Mouse (Mus musculus): ENCODE results near the gene Arhgef39. TPM values are rescaled to one million over a fixed set of nuclear protein-coding genes. Genes with fewer than 3 reads are reported as not detected.

The Arhgef39 gene
- 35.2 and 37.5 TPM in 2 replicates for polyA plus RNA-seq (2015; fragmentation: Nextera tagmentation; extraction: Ambion mirVana)

GRCm38 (mm10) chr4:43499407-43500333, at the start of gene Arhgef39:
Arhgef39 (minus strand) TSS chr4:43499695.
- no peaks in the 10 kb centered on the region for H3K9me3 ChIP-seq
- peak within 1 kb of the TSS; percentile 61; the same call in 1 of the 2 replicates for H3K27ac ChIP-seq
- H3K27me3 ChIP-seq = no peaks in the 10 kb centered on the region
- H3K9ac ChIP-seq = peak within 1 kb of the TSS; percentile 33; the same call in 1 of the 2 replicates
- peak within 1 kb of the TSS; percentile 84 for H3K4me2 ChIP-seq
- peaks cover 21% of the 10 kb centered on the region for H3K36me3 ChIP-seq
- WGBS = 6% methylated on average over 50 of the region's 50 CpGs
- peak within 1 kb of the TSS; percentile 65 for H3K4me3 ChIP-seq
- peak; percentile 80 for ATAC-seq (ENCODE audit: insufficient number of reproducible peaks, low FRiP score, low TSS enrichment, low read depth)
- peaks cover 37% of the 10 kb centered on the region for H3K4me1 ChIP-seq

GRCm38 (mm10) chr4:43549055-43549454, 49.6 kb upstream of the Arhgef39 start:
- H3K9me3 ChIP-seq = no peaks in the 10 kb centered on the region
- no peak for ATAC-seq (ENCODE audit: insufficient number of reproducible peaks, low FRiP score, low TSS enrichment, low read depth)
- 93% methylated on average over 12 of the region's 12 CpGs for WGBS
- H3K4me2 ChIP-seq = no peak overlapping the region
- peaks cover 98% of the 10 kb centered on the region for H3K36me3 ChIP-seq
- H3K4me3 ChIP-seq = no peak overlapping the region
- H3K4me1 ChIP-seq = no peaks in the 10 kb centered on the region
- H3K27me3 ChIP-seq = no peaks in the 10 kb centered on the region
- no peak overlapping the region for H3K27ac ChIP-seq
- no peak overlapping the region for H3K9ac ChIP-seq

- H3K27ac ChIP-seq = no peak overlapping the region
- ATAC-seq (ENCODE audit: insufficient number of reproducible peaks, low FRiP score, low TSS enrichment, low read depth) = no peak
- H3K36me3 ChIP-seq = peaks cover 98% of the 10 kb centered on the region
- no peaks in the 10 kb centered on the region for H3K9me3 ChIP-seq
- no peak overlapping the region for H3K4me2 ChIP-seq
- H3K4me3 ChIP-seq = no peak overlapping the region
- H3K9ac ChIP-seq = no peak overlapping the region
- WGBS = 89% methylated on average over 8 of the region's 8 CpGs
- no peaks in the 10 kb centered on the region for H3K4me1 ChIP-seq
- no peaks in the 10 kb centered on the region for H3K27me3 ChIP-seq
Measured at GRCm38 (mm10) chr4:43547160-43547559, 47.7 kb upstream of the Arhgef39 start.

- WGBS = 90% methylated on average over 12 of the region's 12 CpGs
- H3K4me2 ChIP-seq = no peak overlapping the region
- H3K9ac ChIP-seq = no peak overlapping the region
- H3K27ac ChIP-seq = no peak overlapping the region
- H3K27me3 ChIP-seq = no peaks in the 10 kb centered on the region
- H3K9me3 ChIP-seq = no peaks in the 10 kb centered on the region
- H3K36me3 ChIP-seq = peaks cover 99% of the 10 kb centered on the region
- ATAC-seq (ENCODE audit: insufficient number of reproducible peaks, low FRiP score, low TSS enrichment, low read depth) = no peak
- H3K4me3 ChIP-seq = no peak overlapping the region
- H3K4me1 ChIP-seq = no peaks in the 10 kb centered on the region
Measured at GRCm38 (mm10) chr4:43546375-43547047, 47.0 kb upstream of the Arhgef39 start.

GRCm38 (mm10) chr4:43542044-43542443, 42.5 kb upstream of the Arhgef39 start:
- ATAC-seq (ENCODE audit: insufficient number of reproducible peaks, low FRiP score, low TSS enrichment, low read depth) = no peak
- Histone ChIP-seq H3K27ac (no peak overlapping the region), H3K4me1 (no peaks in the 10 kb centered on the region), H3K9me3 (no peaks in the 10 kb centered on the region), H3K27me3 (no peaks in the 10 kb centered on the region), H3K4me3 (no peak overlapping the region), H3K9ac (no peak overlapping the region), H3K36me3 (peaks cover 99% of the 10 kb centered on the region), H3K4me2 (no peak overlapping the region)
- WGBS = 53% methylated on average over 3 of the region's 3 CpGs

GRCm38 (mm10) chr4:43536031-43536430, 36.5 kb upstream of the Arhgef39 start:
- no peaks in the 10 kb centered on the region for H3K9me3 ChIP-seq
- H3K9ac ChIP-seq = no peak overlapping the region
- no peak overlapping the region for H3K4me3 ChIP-seq
- peaks cover 99% of the 10 kb centered on the region for H3K36me3 ChIP-seq
- no peaks in the 10 kb centered on the region for H3K27me3 ChIP-seq
- H3K4me2 ChIP-seq = no peak overlapping the region
- H3K27ac ChIP-seq = no peak overlapping the region
- WGBS = 94% methylated on average over 9 of the region's 9 CpGs
- no peak for ATAC-seq (ENCODE audit: insufficient number of reproducible peaks, low FRiP score, low TSS enrichment, low read depth)
- no peaks in the 10 kb centered on the region for H3K4me1 ChIP-seq

- peaks cover 99% of the 10 kb centered on the region for H3K36me3 ChIP-seq
- no peak overlapping the region for H3K4me3 ChIP-seq
- H3K27me3 ChIP-seq = no peaks in the 10 kb centered on the region
- WGBS = 93% methylated on average over 8 of the region's 8 CpGs
- H3K9me3 ChIP-seq = no peaks in the 10 kb centered on the region
- no peak overlapping the region for H3K9ac ChIP-seq
- no peak for ATAC-seq (ENCODE audit: insufficient number of reproducible peaks, low FRiP score, low TSS enrichment, low read depth)
- H3K4me2 ChIP-seq = no peak overlapping the region
- H3K4me1 ChIP-seq = no peaks in the 10 kb centered on the region
- H3K27ac ChIP-seq = no peak overlapping the region
Measured at GRCm38 (mm10) chr4:43535628-43536027, 36.1 kb upstream of the Arhgef39 start.

- Histone ChIP-seq H3K36me3 (peaks cover 80% of the 10 kb centered on the region), H3K9me3 (no peaks in the 10 kb centered on the region), H3K4me3 (no peak overlapping the region), H3K9ac (no peak overlapping the region), H3K27me3 (no peaks in the 10 kb centered on the region), H3K4me1 (no peaks in the 10 kb centered on the region), H3K4me2 (no peak overlapping the region), H3K27ac (no peak overlapping the region)
- WGBS = 87% methylated on average over 9 of the region's 9 CpGs
- ATAC-seq (ENCODE audit: insufficient number of reproducible peaks, low FRiP score, low TSS enrichment, low read depth) = no peak
Measured at GRCm38 (mm10) chr4:43533270-43533669, 33.8 kb upstream of the Arhgef39 start.

- no peaks in the 10 kb centered on the region for H3K4me1 ChIP-seq
- no peak overlapping the region for H3K9ac ChIP-seq
- ATAC-seq (ENCODE audit: insufficient number of reproducible peaks, low FRiP score, low TSS enrichment, low read depth) = no peak
- H3K4me2 ChIP-seq = no peak overlapping the region
- no peaks in the 10 kb centered on the region for H3K9me3 ChIP-seq
- WGBS = 24% methylated on average over 7 of the region's 7 CpGs
- peaks cover 54% of the 10 kb centered on the region for H3K36me3 ChIP-seq
- no peak overlapping the region for H3K4me3 ChIP-seq
- H3K27me3 ChIP-seq = 0 out of 2 replicates have a peak, but pooled peaks cover under 1% of the 10 kb centered on the region
- H3K27ac ChIP-seq = no peak overlapping the region
Measured at GRCm38 (mm10) chr4:43530581-43530980, 31.1 kb upstream of the Arhgef39 start.

- Histone ChIP-seq H3K4me3 (no peak overlapping the region), H3K4me1 (no peaks in the 10 kb centered on the region), H3K27ac (no peak overlapping the region), H3K4me2 (no peak overlapping the region), H3K36me3 (peaks cover 49% of the 10 kb centered on the region), H3K9me3 (no peaks in the 10 kb centered on the region), H3K27me3 (0 out of 2 replicates have a peak, but pooled peaks cover 5% of the 10 kb centered on the region), H3K9ac (no peak overlapping the region)
- no peak for ATAC-seq (ENCODE audit: insufficient number of reproducible peaks, low FRiP score, low TSS enrichment, low read depth)
- 65% methylated on average over 8 of the region's 8 CpGs for WGBS
Measured at GRCm38 (mm10) chr4:43530081-43530501, 30.6 kb upstream of the Arhgef39 start.

GRCm38 (mm10) chr4:43528487-43528886, 29.0 kb upstream of the Arhgef39 start:
- 79% methylated on average over 9 of the region's 9 CpGs for WGBS
- Histone ChIP-seq H3K4me2 (no peak overlapping the region), H3K4me3 (no peak overlapping the region), H3K4me1 (peaks cover 11% of the 10 kb centered on the region), H3K9me3 (no peaks in the 10 kb centered on the region), H3K27me3 (0 out of 2 replicates have a peak, but pooled peaks cover 5% of the 10 kb centered on the region), H3K36me3 (peaks cover 33% of the 10 kb centered on the region), H3K27ac (no peak overlapping the region), H3K9ac (no peak overlapping the region)
- ATAC-seq (ENCODE audit: insufficient number of reproducible peaks, low FRiP score, low TSS enrichment, low read depth) = no peak

- peaks cover 17% of the 10 kb centered on the region for H3K4me1 ChIP-seq
- no peak for ATAC-seq (ENCODE audit: insufficient number of reproducible peaks, low FRiP score, low TSS enrichment, low read depth)
- H3K27ac ChIP-seq = no peak overlapping the region
- 0 out of 2 replicates have a peak, but pooled peaks cover 5% of the 10 kb centered on the region for H3K27me3 ChIP-seq
- H3K9ac ChIP-seq = no peak overlapping the region
- H3K4me3 ChIP-seq = no peak overlapping the region
- peaks cover 27% of the 10 kb centered on the region for H3K36me3 ChIP-seq
- WGBS = 66% methylated on average over 5 of the region's 5 CpGs
- H3K4me2 ChIP-seq = no peak overlapping the region
- no peaks in the 10 kb centered on the region for H3K9me3 ChIP-seq
Measured at GRCm38 (mm10) chr4:43527880-43528279, 28.4 kb upstream of the Arhgef39 start.
